Mouse (Mus musculus) spleen, adult 2 months (tissue): ENCODE measurements around the gene Esyt3.

ENCODE experiments used
- CTCF ChIP-seq: fragments of 200-500 bp; IDR thresholded peaks from 2 replicates; pipeline ENCODE4 v1.5.1; 2011; ENCODE audit warnings: mild to moderate bottlenecking, inconsistent platforms; ENCODE audit not compliant: insufficient read depth, insufficient read length, insufficient replicate concordance; ENCODE audit errors: extremely low read depth
- POLR2A ChIP-seq: fragments of 200-500 bp; IDR thresholded peaks from 2 replicates; pipeline ENCODE4 v1.6.1; 2011; ENCODE audit warnings: low read depth, low read length, inconsistent platforms

- TF ChIP-seq CTCF (no peak), POLR2A (no peak)
Observed at GRCm38 (mm10) chr9:99340126-99340525, 18.2 kb downstream of the Esyt3 start.
